Mouse (Mus musculus) lung, adult 2 months (tissue): ENCODE results near the gene Tubb4b.

Experiments
- CTCF ChIP-seq: fragments of 200-500 bp; IDR thresholded peaks from 2 replicates; pipeline ENCODE4 v1.5.1; 2011; ENCODE audit warnings: mild to moderate bottlenecking, low read length, control low read depth; ENCODE audit not compliant: insufficient read depth
- POLR2A ChIP-seq: fragments of 200-500 bp; IDR thresholded peaks from 2 replicates; pipeline ENCODE4 v1.6.1; 2011; ENCODE audit warnings: low read depth, mild to moderate bottlenecking, control low read depth, low read length, borderline replicate concordance; ENCODE audit errors: extremely low read depth

- TF ChIP-seq CTCF (no peak), POLR2A (no peak)
These were observed 44.8 kb downstream of the Tubb4b start for GRCm38 (mm10) chr2:25179566-25180217.
